Mouse (Mus musculus) heart, embryonic 15.5 days (tissue): ENCODE data around the gene Chaf1a. TPM values are rescaled to one million over a fixed set of nuclear protein-coding genes. Genes with fewer than 3 reads are reported as not detected.

Source experiments
- ATAC-seq: fragments of 200-750 bp; cut with Nextera tagmentation; replicated peaks from 2 replicates; pipeline ENCODE4 v1.8.0; 2017; ENCODE audit warnings: low read depth, moderate TSS enrichment; ENCODE audit not compliant: insufficient number of reproducible peaks, insufficient read depth, low FRiP score
- H3K27ac ChIP-seq: fragments of 300-500 bp; sonication (generic); 2 replicates; pipeline ENCODE4 v1.5.1; 2015; ENCODE audit warnings: mild to moderate bottlenecking, inconsistent platforms
- H3K27me3 ChIP-seq: fragments of 300-500 bp; sonication (generic); 2 replicates; pipeline ENCODE4 v1.6.1; 2015; ENCODE audit warnings: inconsistent platforms
- H3K36me3 ChIP-seq: fragments of 300-500 bp; sonication (generic); 2 replicates; pipeline ENCODE4 v1.6.1; 2015; ENCODE audit warnings: mild to moderate bottlenecking, inconsistent platforms
- H3K4me1 ChIP-seq: fragments of 300-500 bp; sonication (generic); replicated peaks from 2 replicates; pipeline ENCODE4 v1.6.1; 2015; ENCODE audit warnings: inconsistent platforms
- H3K4me2 ChIP-seq: fragments of 300-500 bp; sonication (generic); 2 replicates; pipeline ENCODE4 v1.6.1; 2015; ENCODE audit warnings: inconsistent platforms, mild to moderate bottlenecking, moderate library complexity
- H3K4me3 ChIP-seq: fragments of 300-500 bp; sonication (generic); 2 replicates; pipeline ENCODE4 v1.5.1; 2015; ENCODE audit warnings: mild to moderate bottlenecking, inconsistent platforms
- H3K9ac ChIP-seq: fragments of 300-500 bp; sonication (generic); 2 replicates; pipeline ENCODE4 v1.6.1; 2015; ENCODE audit warnings: mild to moderate bottlenecking, inconsistent platforms
- H3K9me3 ChIP-seq: fragments of 300-500 bp; sonication (generic); replicated peaks from 2 replicates; pipeline ENCODE4 v1.6.1; 2016; ENCODE audit warnings: inconsistent platforms
- WGBS: fragments of 180-500 bp; shearing (Covaris S2); methylation state at CpG from one replicate; pipeline ENCODE4 v1.1.7; 2015; ENCODE audit warnings: mixed read lengths; 5-methylcytosine and 5-hydroxymethylcytosine counted together
- polyA plus RNA-seq: library from polyadenylated mRNA; unstranded; fragments of >200 nt; fragmentation: Nextera tagmentation; extraction: Ambion mirVana; gene quantifications from 2 replicates; pipeline ENCODE4 v1.2.1, GENCODE M21; 2015

Chaf1a gene
- polyA plus RNA-seq, 1 experiment from 2014 or later = 10.1 TPM

- H3K9me3 ChIP-seq = no peaks in the 10 kb centered on the region
- no peaks in the 10 kb centered on the region for H3K27me3 ChIP-seq
- peak within 1 kb of the TSS; percentile 25; the same call in 1 of the 2 replicates for H3K9ac ChIP-seq
- no peaks in the 10 kb centered on the region for H3K36me3 ChIP-seq
- H3K4me1 ChIP-seq = peaks cover 20% of the 10 kb centered on the region
- ATAC-seq = peak; percentile 77
- 0 out of 2 replicates have a peak within 1 kb of the TSS, but pooled peaks have one; percentile 8 for H3K4me3 ChIP-seq
- 41% methylated on average over 10 of the region's 10 CpGs for WGBS
- peak within 1 kb of the TSS; percentile 33; the same call in 1 of the 2 replicates for H3K4me2 ChIP-seq
- H3K27ac ChIP-seq = peak within 1 kb of the TSS; percentile 63
Measured at GRCm38 (mm10) chr17:56109219-56110051, 69.2 kb downstream of the Chaf1a start, which contains the start of gene Plin4. Gene Plin4, minus strand, starts transcription at chr17:56109803.

- no peak overlapping the region for H3K9ac ChIP-seq
- H3K27ac ChIP-seq = no peak overlapping the region
- H3K27me3 ChIP-seq = no peaks in the 10 kb centered on the region
- H3K4me2 ChIP-seq = no peak overlapping the region
- peaks cover 20% of the 10 kb centered on the region for H3K4me1 ChIP-seq
- no peaks in the 10 kb centered on the region for H3K9me3 ChIP-seq
- no peaks in the 10 kb centered on the region for H3K36me3 ChIP-seq
- no peak overlapping the region for H3K4me3 ChIP-seq
- WGBS = 67% methylated on average over 4 of the region's 4 CpGs
- no peak for ATAC-seq
Measured at GRCm38 (mm10) chr17:56110571-56110970, 70.3 kb downstream of the Chaf1a start.

DNA sequence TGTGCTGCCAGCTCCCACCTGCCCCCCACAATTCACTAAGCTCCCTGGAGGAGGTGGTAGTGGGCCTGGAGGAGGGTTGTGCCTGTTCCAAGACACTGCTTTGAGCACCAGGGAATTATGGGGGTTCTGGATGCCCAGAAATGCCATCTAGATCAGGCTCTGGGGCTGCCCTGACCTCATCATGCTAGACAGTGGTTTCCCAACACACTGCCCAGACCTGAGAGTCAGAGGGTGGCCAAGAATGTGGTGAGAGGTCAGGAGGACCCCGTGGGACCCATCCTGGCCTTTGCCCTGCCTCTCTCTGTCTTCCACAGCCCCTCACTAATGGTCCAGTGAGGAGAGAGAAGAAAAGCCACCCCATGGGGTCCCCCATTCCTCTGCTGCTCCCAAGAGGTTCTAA, 70.8 kb downstream of the Chaf1a start:
- H3K36me3 ChIP-seq = no peaks in the 10 kb centered on the region
- H3K9me3 ChIP-seq = no peaks in the 10 kb centered on the region
- peaks cover 20% of the 10 kb centered on the region for H3K4me1 ChIP-seq
- no peak overlapping the region for H3K27ac ChIP-seq
- no peak overlapping the region for H3K4me2 ChIP-seq
- WGBS = 50% methylated on average over 1 of the region's 1 CpGs
- H3K4me3 ChIP-seq = no peak overlapping the region
- H3K9ac ChIP-seq = no peak overlapping the region
- H3K27me3 ChIP-seq = 0 out of 2 replicates have a peak, but pooled peaks cover 4% of the 10 kb centered on the region
- no peak for ATAC-seq

DNA sequence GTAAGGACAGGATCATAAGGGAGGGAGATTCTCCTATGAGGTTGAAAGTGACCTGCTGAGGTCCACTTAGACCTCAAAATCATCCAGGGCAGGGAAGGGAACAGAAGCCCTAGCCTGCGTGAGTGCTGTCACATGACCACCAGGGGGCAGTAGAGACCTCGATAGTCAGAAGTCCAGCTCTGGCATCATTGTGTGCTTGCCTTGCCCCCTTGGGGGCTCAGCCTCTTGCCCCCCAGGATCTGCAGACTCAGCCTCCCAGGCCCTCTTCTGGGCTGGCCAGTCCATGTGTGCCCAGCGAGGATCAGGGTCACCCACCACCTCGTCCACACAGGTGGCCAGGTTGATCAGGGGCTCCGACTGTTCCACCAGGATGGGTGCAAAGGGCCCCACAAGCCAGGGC, 71.6 kb downstream of the Chaf1a start:
- no peak for ATAC-seq
- Histone ChIP-seq H3K9me3 (no peaks in the 10 kb centered on the region), H3K4me2 (no peak overlapping the region), H3K36me3 (no peaks in the 10 kb centered on the region), H3K27me3 (peaks cover 12% of the 10 kb centered on the region; the same call in 1 of the 2 replicates), H3K9ac (no peak overlapping the region), H3K4me1 (peaks cover 20% of the 10 kb centered on the region), H3K4me3 (no peak overlapping the region), H3K27ac (no peak overlapping the region)
- 44% methylated on average over 5 of the region's 5 CpGs for WGBS

GRCm38 (mm10) chr17:56112743-56113142, 72.5 kb downstream of the Chaf1a start:
- no peak overlapping the region for H3K4me2 ChIP-seq
- H3K36me3 ChIP-seq = no peaks in the 10 kb centered on the region
- no peak overlapping the region for H3K27ac ChIP-seq
- H3K9ac ChIP-seq = no peak overlapping the region
- 71% methylated on average over 3 of the region's 3 CpGs for WGBS
- ATAC-seq = no peak
- H3K27me3 ChIP-seq = peaks cover 19% of the 10 kb centered on the region
- H3K4me1 ChIP-seq = peaks cover 27% of the 10 kb centered on the region
- no peak overlapping the region for H3K4me3 ChIP-seq
- H3K9me3 ChIP-seq = no peaks in the 10 kb centered on the region

GRCm38 (mm10) chr17:56116193-56116592, 76.0 kb downstream of the Chaf1a start:
- 70% methylated on average over 10 of the region's 10 CpGs for WGBS
- H3K27ac ChIP-seq = no peak overlapping the region
- H3K4me2 ChIP-seq = no peak overlapping the region
- no peaks in the 10 kb centered on the region for H3K9me3 ChIP-seq
- ATAC-seq = no peak
- H3K4me3 ChIP-seq = no peak overlapping the region
- no peak overlapping the region for H3K9ac ChIP-seq
- H3K4me1 ChIP-seq = peaks cover 22% of the 10 kb centered on the region
- H3K36me3 ChIP-seq = no peaks in the 10 kb centered on the region
- peaks cover 46% of the 10 kb centered on the region for H3K27me3 ChIP-seq

- Histone ChIP-seq H3K27me3 (peaks cover 57% of the 10 kb centered on the region), H3K9me3 (peaks cover 2% of the 10 kb centered on the region; the same call in 1 of the 2 replicates), H3K4me3 (peak within 1 kb of the TSS; percentile 44), H3K4me1 (peaks cover 22% of the 10 kb centered on the region), H3K36me3 (no peaks in the 10 kb centered on the region), H3K9ac (peak within 1 kb of the TSS; percentile 44; the same call in 1 of the 2 replicates), H3K4me2 (peak within 1 kb of the TSS; percentile 73), H3K27ac (no peak within 1 kb of the TSS)
- ATAC-seq = peak; percentile 40; the same call in 1 of the 2 replicates
- 3% methylated on average over 27 of the region's 27 CpGs for WGBS
Measured at GRCm38 (mm10) chr17:56117251-56117710, 77.0 kb downstream of the Chaf1a start, which contains the start of gene Plin5. Gene Plin5, minus strand, starts transcription at chr17:56117596.

- Histone ChIP-seq H3K27ac (no peak overlapping the region), H3K9me3 (peaks cover 7% of the 10 kb centered on the region; the same call in 1 of the 2 replicates), H3K36me3 (no peaks in the 10 kb centered on the region), H3K9ac (no peak overlapping the region), H3K27me3 (peaks cover 78% of the 10 kb centered on the region), H3K4me1 (peaks cover 29% of the 10 kb centered on the region), H3K4me2 (peak overlapping the region; percentile 64), H3K4me3 (peak overlapping the region; percentile 40)
- no peak for ATAC-seq
- WGBS = 34% methylated on average over 12 of the region's 12 CpGs
Measured at GRCm38 (mm10) chr17:56119431-56119830, 79.2 kb downstream of the Chaf1a start.

DNA sequence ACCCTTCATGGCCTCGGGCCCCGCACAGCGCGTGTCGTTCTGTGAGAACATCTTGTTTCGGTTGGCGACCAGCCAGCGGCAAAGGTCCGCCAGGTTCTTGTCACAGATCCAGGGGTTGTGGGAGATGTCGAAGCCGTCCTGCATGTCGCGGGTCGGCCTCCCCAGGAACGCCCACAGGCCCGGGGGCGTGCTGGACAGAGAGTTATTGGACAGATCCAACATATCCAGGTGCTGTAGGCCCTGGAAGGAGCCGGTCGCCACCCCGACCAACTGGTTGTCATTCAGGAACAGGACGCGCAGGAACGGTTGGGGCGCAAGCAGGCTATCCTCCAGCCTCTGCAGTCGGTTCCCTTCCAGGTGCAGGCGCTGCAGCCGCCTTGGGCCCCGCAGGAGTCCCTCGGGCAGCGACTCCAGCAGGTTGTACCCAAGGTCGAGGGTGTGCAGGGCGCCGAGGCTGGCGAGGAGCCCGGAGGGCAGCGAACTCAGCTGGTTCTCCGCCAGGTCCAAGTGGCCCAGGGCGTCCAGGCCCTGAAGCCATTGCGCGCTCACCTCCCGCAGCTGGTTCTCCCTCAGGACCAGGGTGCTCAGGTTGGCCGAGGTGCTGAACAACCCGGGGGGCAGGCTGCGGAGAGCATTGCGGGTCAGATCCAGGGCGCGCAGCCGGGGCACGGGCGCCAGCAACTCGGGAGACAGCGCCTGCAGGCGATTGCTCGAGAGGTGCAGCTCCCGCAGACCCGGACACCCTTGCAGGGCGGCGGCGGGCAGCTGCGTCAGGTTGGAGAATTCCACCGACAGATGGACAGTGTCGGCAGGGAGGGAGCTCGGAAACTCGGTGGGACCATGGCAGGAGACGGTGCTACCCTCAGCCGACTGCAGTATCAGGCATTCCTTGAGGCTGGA, 80.0 kb downstream of the Chaf1a start:
- Histone ChIP-seq H3K4me2 (peak overlapping the region; percentile 64), H3K4me1 (peaks cover 32% of the 10 kb centered on the region), H3K9me3 (peaks cover 7% of the 10 kb centered on the region; the same call in 1 of the 2 replicates), H3K36me3 (no peaks in the 10 kb centered on the region), H3K27ac (no peak overlapping the region), H3K27me3 (peaks cover 81% of the 10 kb centered on the region), H3K9ac (peak overlapping the region; percentile 26), H3K4me3 (peak overlapping the region; percentile 40)
- 3% methylated on average over 66 of the region's 66 CpGs for WGBS
- peak; percentile 42; the same call in 1 of the 2 replicates for ATAC-seq

DNA sequence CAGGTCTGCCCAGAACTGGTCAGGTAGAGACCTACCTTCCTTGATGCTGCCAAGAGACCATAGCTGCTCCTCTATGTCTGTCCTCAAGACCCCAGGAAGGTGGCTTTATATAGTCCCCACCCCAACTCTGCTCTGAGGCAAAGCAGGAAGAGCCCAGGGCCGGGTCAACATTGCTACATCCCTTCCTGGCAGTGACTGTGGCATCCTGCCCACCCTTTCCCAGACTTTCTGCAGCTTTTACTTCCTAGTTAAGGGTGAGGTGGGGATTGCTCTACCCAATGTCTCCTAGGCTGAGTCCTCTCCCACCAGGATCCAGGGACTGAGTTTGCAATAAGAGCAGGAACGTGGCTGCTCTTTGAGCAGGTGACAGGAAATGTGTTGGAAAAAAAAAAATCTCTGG, 81.6 kb downstream of the Chaf1a start, which contains the start of gene Lrg1:
TSS of gene Lrg1 (minus strand) at position 176 of the 400 bp plus-strand sequence.
- peaks cover 32% of the 10 kb centered on the region for H3K4me1 ChIP-seq
- H3K9me3 ChIP-seq = peaks cover 7% of the 10 kb centered on the region; the same call in 1 of the 2 replicates
- H3K4me2 ChIP-seq = peak within 1 kb of the TSS; percentile 64
- no peak for ATAC-seq
- peak within 1 kb of the TSS; percentile 40; the same call in 1 of the 2 replicates for H3K4me3 ChIP-seq
- WGBS = 49% methylated on average over 2 of the region's 2 CpGs
- H3K27me3 ChIP-seq = peaks cover 78% of the 10 kb centered on the region
- H3K36me3 ChIP-seq = no peaks in the 10 kb centered on the region
- no peak within 1 kb of the TSS for H3K9ac ChIP-seq
- no peak within 1 kb of the TSS for H3K27ac ChIP-seq
